Mouse (Mus musculus) forebrain, embryonic 15.5 days (tissue): ENCODE results near the gene Pdzd2. TPM values are rescaled to one million over a fixed set of nuclear protein-coding genes. Genes with fewer than 3 reads are reported as not detected.

Experiments used
- ATAC-seq: fragments of 200-750 bp; cut with Nextera tagmentation; replicated peaks from 2 replicates; pipeline ENCODE4 v1.8.0; 2017; ENCODE audit warnings: mild to moderate bottlenecking, moderate TSS enrichment, moderate library complexity
- H3K27ac ChIP-seq: fragments of 300-500 bp; sonication (generic); replicated peaks from 2 replicates; pipeline ENCODE4 v1.5.1; 2015; ENCODE audit warnings: mild to moderate bottlenecking, inconsistent platforms
- H3K27me3 ChIP-seq: fragments of 300-500 bp; sonication (generic); 2 replicates; pipeline ENCODE4 v1.6.1; 2015; ENCODE audit warnings: inconsistent platforms
- H3K36me3 ChIP-seq: fragments of 300-500 bp; sonication (generic); 2 replicates; pipeline ENCODE4 v1.6.1; 2015; ENCODE audit warnings: mild to moderate bottlenecking, inconsistent platforms
- H3K4me1 ChIP-seq: fragments of 300-500 bp; sonication (generic); 2 replicates; pipeline ENCODE4 v1.6.1; 2015; ENCODE audit warnings: inconsistent platforms
- H3K4me2 ChIP-seq: fragments of 300-500 bp; sonication (generic); replicated peaks from 2 replicates; pipeline ENCODE4 v1.6.1; 2015; ENCODE audit warnings: mild to moderate bottlenecking, inconsistent platforms
- H3K4me3 ChIP-seq: fragments of 300-500 bp; sonication (generic); 2 replicates; pipeline ENCODE4 v1.5.1; 2015; ENCODE audit warnings: mild to moderate bottlenecking, inconsistent platforms
- H3K9ac ChIP-seq: fragments of 300-500 bp; sonication (generic); replicated peaks from 2 replicates; pipeline ENCODE4 v1.6.1; 2015; ENCODE audit warnings: mild to moderate bottlenecking, inconsistent platforms
- H3K9me3 ChIP-seq: fragments of 300-500 bp; sonication (generic); 2 replicates; pipeline ENCODE4 v1.6.1; 2016; ENCODE audit warnings: inconsistent platforms
- WGBS: fragments of 180-500 bp; shearing (Covaris S2); methylation state at CpG from one replicate; pipeline ENCODE4 v1.1.7; 2015; ENCODE audit warnings: mixed read lengths; 5-methylcytosine and 5-hydroxymethylcytosine counted together
- polyA plus RNA-seq: library from polyadenylated mRNA; unstranded; fragments of >200 nt; fragmentation: Nextera tagmentation; extraction: Ambion mirVana; gene quantifications from 2 replicates; pipeline ENCODE4 v1.2.1, GENCODE M21; 2015

Gene Pdzd2
- polyA plus RNA-seq, 1 experiment from 2014 or later: 10.3 TPM

GRCm38 (mm10) chr15:12721684-12722500 is 17.8 kb downstream of the Pdzd2 start:
- Histone ChIP-seq H3K9ac (no peak overlapping the region), H3K4me1 (no peaks in the 10 kb centered on the region), H3K27ac (no peak overlapping the region), H3K4me3 (no peak overlapping the region), H3K9me3 (no peaks in the 10 kb centered on the region), H3K27me3 (no peaks in the 10 kb centered on the region), H3K4me2 (no peak overlapping the region), H3K36me3 (no peaks in the 10 kb centered on the region)
- ATAC-seq: no peak
- 75% methylated on average over 6 of the region's 6 CpGs for WGBS

GRCm38 (mm10) chr15:12718819-12719218 is 20.9 kb downstream of the Pdzd2 start:
- H3K4me1 ChIP-seq: no peaks in the 10 kb centered on the region
- no peak overlapping the region for H3K4me3 ChIP-seq
- H3K36me3 ChIP-seq: no peaks in the 10 kb centered on the region
- H3K27ac ChIP-seq: no peak overlapping the region
- H3K9ac ChIP-seq: no peak overlapping the region
- H3K27me3 ChIP-seq: no peaks in the 10 kb centered on the region
- H3K9me3 ChIP-seq: no peaks in the 10 kb centered on the region
- 82% methylated on average over 14 of the region's 14 CpGs for WGBS
- no peak overlapping the region for H3K4me2 ChIP-seq
- no peak for ATAC-seq

GRCm38 (mm10) chr15:12717410-12717809 is 22.3 kb downstream of the Pdzd2 start:
- ATAC-seq: no peak
- H3K4me2 ChIP-seq: no peak overlapping the region
- WGBS: 88% methylated on average over 3 of the region's 3 CpGs

GRCm38 (mm10) chr15:12716881-12717280 is 22.8 kb downstream of the Pdzd2 start:
- no peaks in the 10 kb centered on the region for H3K9me3 ChIP-seq
- H3K4me3 ChIP-seq: no peak overlapping the region
- no peaks in the 10 kb centered on the region for H3K36me3 ChIP-seq
- no peak overlapping the region for H3K9ac ChIP-seq
- no peaks in the 10 kb centered on the region for H3K27me3 ChIP-seq
- H3K4me1 ChIP-seq: no peaks in the 10 kb centered on the region
- ATAC-seq: no peak
- WGBS: 86% methylated on average over 8 of the region's 8 CpGs
- no peak overlapping the region for H3K27ac ChIP-seq
- no peak overlapping the region for H3K4me2 ChIP-seq

More at GRCm38 (mm10) chr15:12717410-12717809, 22.3 kb downstream of the Pdzd2 start:
- H3K36me3 ChIP-seq: no peaks in the 10 kb centered on the region
- H3K9me3 ChIP-seq: no peaks in the 10 kb centered on the region
- H3K27ac ChIP-seq: no peak overlapping the region
- no peaks in the 10 kb centered on the region for H3K27me3 ChIP-seq
- H3K4me3 ChIP-seq: no peak overlapping the region
- H3K4me1 ChIP-seq: no peaks in the 10 kb centered on the region
- no peak overlapping the region for H3K9ac ChIP-seq

GRCm38 (mm10) chr15:12714322-12714721 is 25.4 kb downstream of the Pdzd2 start:
- no peak for ATAC-seq
- H3K27me3 ChIP-seq: no peaks in the 10 kb centered on the region
- H3K36me3 ChIP-seq: no peaks in the 10 kb centered on the region
- H3K27ac ChIP-seq: no peak overlapping the region
- 82% methylated on average over 2 of the region's 2 CpGs for WGBS
- H3K4me3 ChIP-seq: no peak overlapping the region
- H3K4me1 ChIP-seq: no peaks in the 10 kb centered on the region
- H3K9me3 ChIP-seq: no peaks in the 10 kb centered on the region
- H3K9ac ChIP-seq: no peak overlapping the region
- H3K4me2 ChIP-seq: no peak overlapping the region

GRCm38 (mm10) chr15:12713216-12713615 is 26.5 kb downstream of the Pdzd2 start:
- no peak for ATAC-seq
- no peaks in the 10 kb centered on the region for H3K36me3 ChIP-seq
- no peak overlapping the region for H3K4me3 ChIP-seq
- no peaks in the 10 kb centered on the region for H3K4me1 ChIP-seq
- WGBS: 76% methylated on average over 2 of the region's 2 CpGs
- H3K27me3 ChIP-seq: no peaks in the 10 kb centered on the region
- no peak overlapping the region for H3K27ac ChIP-seq
- no peaks in the 10 kb centered on the region for H3K9me3 ChIP-seq
- no peak overlapping the region for H3K9ac ChIP-seq
- H3K4me2 ChIP-seq: no peak overlapping the region

DNA sequence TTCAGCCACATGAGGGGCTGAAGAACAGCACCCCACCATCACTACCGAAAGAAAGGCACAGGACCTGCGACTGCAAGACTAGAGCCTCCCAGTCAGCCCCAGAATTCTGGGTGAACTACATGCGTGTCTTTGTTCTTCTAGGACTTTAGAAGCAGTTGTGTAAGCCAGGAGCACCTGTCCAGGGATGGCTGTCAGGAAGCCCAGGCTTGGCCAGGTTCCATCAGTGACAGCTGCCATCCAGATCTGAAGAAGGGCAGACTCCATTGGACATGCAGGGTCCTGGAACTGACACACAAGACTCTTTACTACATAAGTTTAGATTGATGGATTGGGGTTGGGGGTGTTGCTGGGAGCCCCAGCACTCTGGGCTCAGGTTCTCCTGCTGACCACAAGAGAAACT is 29.7 kb downstream of the Pdzd2 start:
- Histone ChIP-seq H3K27me3 (no peaks in the 10 kb centered on the region), H3K9me3 (no peaks in the 10 kb centered on the region), H3K27ac (no peak overlapping the region), H3K9ac (no peak overlapping the region), H3K4me2 (no peak overlapping the region), H3K4me3 (no peak overlapping the region), H3K36me3 (no peaks in the 10 kb centered on the region), H3K4me1 (no peaks in the 10 kb centered on the region)
- 82% methylated on average over 3 of the region's 3 CpGs for WGBS
- ATAC-seq: no peak

DNA sequence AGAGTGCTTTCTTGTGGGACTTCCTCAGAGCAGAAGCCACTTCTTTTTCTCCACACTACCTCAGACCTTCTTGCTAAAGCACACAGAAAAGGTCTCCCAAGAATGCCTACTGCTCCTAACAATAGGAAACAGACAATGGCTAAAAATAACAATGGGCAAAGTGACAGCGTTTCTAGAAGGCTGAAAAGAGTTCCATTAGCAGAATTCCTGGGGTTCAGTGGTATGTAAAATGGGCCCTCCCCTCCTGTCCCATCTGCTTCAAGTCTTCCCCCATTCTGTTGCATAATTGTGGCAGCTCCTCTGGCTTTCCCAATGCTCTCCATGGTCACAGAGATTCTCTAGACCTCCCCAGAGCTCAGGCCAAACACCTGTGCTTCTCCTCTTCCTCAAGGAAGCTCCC is 31.4 kb downstream of the Pdzd2 start:
- H3K27ac ChIP-seq: no peak overlapping the region
- no peak overlapping the region for H3K9ac ChIP-seq
- no peak overlapping the region for H3K4me2 ChIP-seq
- no peak overlapping the region for H3K4me3 ChIP-seq
- WGBS: 0% methylated on average over 1 of the region's 1 CpGs
- no peaks in the 10 kb centered on the region for H3K27me3 ChIP-seq
- H3K4me1 ChIP-seq: no peaks in the 10 kb centered on the region
- no peaks in the 10 kb centered on the region for H3K9me3 ChIP-seq
- ATAC-seq: no peak
- no peaks in the 10 kb centered on the region for H3K36me3 ChIP-seq

DNA sequence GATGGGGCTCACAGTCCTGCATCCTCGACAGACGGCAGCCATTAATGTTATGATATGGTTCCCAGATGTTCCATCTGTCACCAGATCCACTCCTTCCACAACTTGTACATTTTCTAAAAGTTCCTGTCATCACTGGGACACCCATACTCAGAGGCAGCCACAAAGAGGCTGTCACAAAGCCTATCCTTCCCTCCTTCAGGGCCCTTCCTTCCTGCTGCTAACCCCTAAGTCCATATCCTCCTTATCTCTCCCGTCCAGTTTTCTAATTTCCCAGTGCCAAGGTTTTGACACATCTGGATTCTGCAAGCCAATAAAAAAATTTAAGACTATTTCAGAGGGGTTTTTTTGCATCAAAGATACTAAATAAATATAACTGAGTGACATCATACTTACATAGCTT is 32.8 kb downstream of the Pdzd2 start:
- 87% methylated on average over 3 of the region's 3 CpGs for WGBS
- Histone ChIP-seq H3K27me3 (no peaks in the 10 kb centered on the region), H3K4me3 (no peak overlapping the region), H3K4me2 (no peak overlapping the region), H3K4me1 (no peaks in the 10 kb centered on the region), H3K27ac (no peak overlapping the region), H3K9me3 (no peaks in the 10 kb centered on the region), H3K9ac (no peak overlapping the region), H3K36me3 (no peaks in the 10 kb centered on the region)
- ATAC-seq: no peak

GRCm38 (mm10) chr15:12700367-12700766 is 39.4 kb downstream of the Pdzd2 start:
- H3K27ac ChIP-seq: no peak overlapping the region
- peak; percentile 44; the same call in 1 of the 2 replicates for ATAC-seq
- H3K9ac ChIP-seq: no peak overlapping the region
- H3K36me3 ChIP-seq: no peaks in the 10 kb centered on the region
- no peaks in the 10 kb centered on the region for H3K9me3 ChIP-seq
- H3K4me3 ChIP-seq: no peak overlapping the region
- no peaks in the 10 kb centered on the region for H3K27me3 ChIP-seq
- peaks cover 11% of the 10 kb centered on the region; the same call in 1 of the 2 replicates for H3K4me1 ChIP-seq
- H3K4me2 ChIP-seq: no peak overlapping the region
- WGBS: 47% methylated on average over 9 of the region's 9 CpGs

DNA sequence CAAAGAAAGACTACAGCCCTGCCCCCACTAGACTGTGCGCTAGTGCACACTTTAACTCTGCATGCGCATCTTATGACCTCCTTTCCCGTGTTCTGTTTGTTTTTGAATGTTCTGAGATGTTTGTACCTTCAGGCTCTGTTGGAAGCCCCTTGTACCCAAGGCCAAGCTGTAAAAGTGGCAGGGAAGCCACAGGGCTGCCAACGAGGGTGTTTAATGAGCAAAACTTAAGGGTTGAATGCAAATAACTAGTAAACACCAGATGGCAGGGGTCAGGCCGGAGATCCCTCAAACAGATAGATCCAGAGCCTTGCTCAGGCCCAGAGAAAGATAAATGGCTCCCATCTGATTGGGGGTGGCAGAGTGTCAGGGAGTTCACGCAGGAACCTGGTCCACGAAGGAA is 42.0 kb downstream of the Pdzd2 start:
- Histone ChIP-seq H3K27ac (no peak overlapping the region), H3K9ac (no peak overlapping the region), H3K4me3 (no peak overlapping the region), H3K4me1 (peaks cover 11% of the 10 kb centered on the region; the same call in 1 of the 2 replicates), H3K36me3 (no peaks in the 10 kb centered on the region), H3K9me3 (no peaks in the 10 kb centered on the region), H3K27me3 (no peaks in the 10 kb centered on the region), H3K4me2 (no peak overlapping the region)
- 56% methylated on average over 7 of the region's 7 CpGs for WGBS
- ATAC-seq: peak; percentile 49; the same call in 1 of the 2 replicates

DNA sequence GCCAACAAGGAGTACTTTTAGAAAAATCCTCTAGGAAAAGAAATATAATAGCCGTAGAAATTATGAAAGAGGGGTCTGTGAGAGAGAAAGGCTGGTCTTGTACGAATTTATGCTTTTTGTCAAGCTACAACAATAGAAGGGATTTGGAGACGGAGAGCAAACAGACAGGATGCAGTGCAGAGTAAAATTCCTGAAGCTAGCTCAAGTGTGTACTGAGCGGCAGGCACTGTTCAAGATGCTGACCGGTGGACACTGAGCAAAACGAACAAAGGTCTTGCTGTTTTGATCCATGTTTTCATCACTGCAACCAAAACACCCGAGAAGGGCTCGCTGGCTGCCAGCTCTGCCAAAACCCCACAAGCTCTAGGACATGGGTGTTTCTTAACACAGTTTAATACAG is 42.8 kb downstream of the Pdzd2 start:
- H3K27me3 ChIP-seq: no peaks in the 10 kb centered on the region
- H3K4me2 ChIP-seq: no peak overlapping the region
- no peaks in the 10 kb centered on the region for H3K9me3 ChIP-seq
- peaks cover 11% of the 10 kb centered on the region; the same call in 1 of the 2 replicates for H3K4me1 ChIP-seq
- no peak for ATAC-seq
- no peak overlapping the region for H3K9ac ChIP-seq
- no peaks in the 10 kb centered on the region for H3K36me3 ChIP-seq
- no peak overlapping the region for H3K4me3 ChIP-seq
- no peak overlapping the region for H3K27ac ChIP-seq
- 26% methylated on average over 8 of the region's 8 CpGs for WGBS
